Mouse (Mus musculus) ES-E14 (cell line): ENCODE measurements at regions not wholly inside any gene's neighbourhood (a gene's known extent, or its start where the extent isn't known, plus 50 kb on each side); places are given as distances from the start of the nearest gene placed in this dataset.

ENCODE experiments used
- CHD2 ChIP-seq: IDR thresholded peaks from 2 replicates; pipeline ENCODE4 v1.6.1; 2014; ENCODE audit warnings: mild to moderate bottlenecking, low read depth, low read length, inconsistent platforms
- HCFC1 ChIP-seq: IDR thresholded peaks from 2 replicates; pipeline ENCODE4 v1.6.1; 2012; ENCODE audit warnings: low read length, inconsistent platforms, borderline replicate concordance; ENCODE audit not compliant: insufficient read depth
- MAFK ChIP-seq: IDR thresholded peaks from 2 replicates; pipeline ENCODE4 v1.6.1; 2014; ENCODE audit warnings: mild to moderate bottlenecking, low read depth, low read length, inconsistent platforms; ENCODE audit not compliant: insufficient read depth
- ZNF384 ChIP-seq: IDR thresholded peaks from 2 replicates; pipeline ENCODE4 v1.6.1; 2012; ENCODE audit warnings: low read depth, low read length, inconsistent platforms

DNA sequence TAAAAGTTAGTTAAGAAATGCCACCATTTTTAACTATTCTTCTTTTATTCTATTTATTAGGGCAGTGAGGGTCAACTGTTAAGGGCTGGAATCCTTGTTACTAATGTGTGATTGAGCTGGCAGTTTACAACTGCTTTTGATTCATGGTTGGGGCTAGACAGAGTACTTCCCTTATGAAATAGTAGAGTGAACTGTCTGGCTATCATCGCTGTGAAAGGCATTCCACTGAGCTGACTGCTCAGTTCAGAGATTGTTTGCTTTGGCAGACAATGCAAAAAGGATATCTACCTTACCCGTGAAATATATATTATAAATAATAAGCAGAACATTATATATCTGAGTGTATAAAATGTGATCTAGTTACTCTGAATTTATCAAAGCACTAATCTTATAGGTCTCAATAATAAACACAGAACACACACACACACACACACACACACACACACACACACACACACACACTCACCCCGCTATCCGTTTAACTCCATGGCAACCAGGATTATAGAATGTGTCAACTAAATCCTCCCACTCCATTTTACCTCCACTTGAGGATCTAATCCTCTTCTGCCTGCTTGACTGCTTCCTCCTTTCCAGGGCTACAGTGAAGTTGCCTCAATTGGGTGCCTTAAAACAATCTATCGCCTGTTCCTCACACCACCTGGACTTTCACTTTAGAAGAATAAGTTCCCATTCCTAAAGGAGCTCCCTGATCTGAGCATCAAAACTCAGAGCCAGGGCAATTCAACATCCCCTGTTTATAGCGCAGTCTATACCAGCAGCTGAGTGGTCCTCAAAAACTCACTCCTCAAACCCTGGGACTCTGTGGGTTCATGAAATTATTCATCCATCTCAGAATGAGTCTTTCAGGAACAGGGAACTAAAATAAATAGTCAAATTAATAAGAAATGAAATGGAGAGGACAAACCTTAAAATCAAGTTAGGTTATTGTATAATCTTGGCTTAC lies 126.6 kb downstream of the Gm9733 start:
- TF ChIP-seq CHD2 (no peak), HCFC1 (no peak), ZNF384 (no peak), MAFK (no peak)
